Mouse (Mus musculus) lung, embryonic 15.5 days (tissue): ENCODE measurements around the gene Plin5. TPM values are rescaled to one million over a fixed set of nuclear protein-coding genes. Genes with fewer than 3 reads are reported as not detected.

Source experiments
- ATAC-seq: fragments of 200-750 bp; cut with Nextera tagmentation; 2 replicates; pipeline ENCODE4 v1.8.0; 2017; ENCODE audit warnings: moderate number of reproducible peaks, borderline replicate concordance; ENCODE audit not compliant: low FRiP score, low TSS enrichment; ENCODE audit errors: extremely low read depth
- H3K27ac ChIP-seq: fragments of 300-500 bp; sonication (generic); 2 replicates; pipeline ENCODE4 v1.5.1; 2015; ENCODE audit warnings: moderate library complexity, mild to moderate bottlenecking, inconsistent platforms
- H3K27me3 ChIP-seq: fragments of 300-500 bp; sonication (generic); 2 replicates; pipeline ENCODE4 v1.6.1; 2015; ENCODE audit warnings: inconsistent platforms
- H3K36me3 ChIP-seq: fragments of 300-500 bp; sonication (generic); 2 replicates; pipeline ENCODE4 v1.6.1; 2015; ENCODE audit warnings: inconsistent platforms
- H3K4me1 ChIP-seq: fragments of 300-500 bp; sonication (generic); 2 replicates; pipeline ENCODE4 v1.6.1; 2015; ENCODE audit warnings: inconsistent platforms
- H3K4me2 ChIP-seq: fragments of 300-500 bp; sonication (generic); 2 replicates; pipeline ENCODE4 v1.6.1; 2015; ENCODE audit warnings: inconsistent platforms, mild to moderate bottlenecking, moderate library complexity
- H3K4me3 ChIP-seq: fragments of 300-500 bp; sonication (generic); 2 replicates; pipeline ENCODE4 v1.5.1; 2015; ENCODE audit warnings: mild to moderate bottlenecking, inconsistent platforms
- H3K9ac ChIP-seq: fragments of 300-500 bp; sonication (generic); 2 replicates; pipeline ENCODE4 v1.6.1; 2015; ENCODE audit warnings: inconsistent platforms
- H3K9me3 ChIP-seq: fragments of 300-500 bp; sonication (generic); 2 replicates; pipeline ENCODE4 v1.6.1; 2016; ENCODE audit warnings: inconsistent platforms
- WGBS: fragments of 180-500 bp; shearing (Covaris S2); methylation state at CpG from one replicate; pipeline ENCODE4 v1.1.7; 2015; 5-methylcytosine and 5-hydroxymethylcytosine counted together
- polyA plus RNA-seq: library from polyadenylated mRNA; unstranded; fragments of >200 nt; fragmentation: Nextera tagmentation; extraction: Ambion mirVana; gene quantifications from 2 replicates; pipeline ENCODE4 v1.2.1, GENCODE M21; 2015

The Plin5 gene
- polyA plus RNA-seq, 1 experiment from 2014 or later: 0.95 TPM

DNA sequence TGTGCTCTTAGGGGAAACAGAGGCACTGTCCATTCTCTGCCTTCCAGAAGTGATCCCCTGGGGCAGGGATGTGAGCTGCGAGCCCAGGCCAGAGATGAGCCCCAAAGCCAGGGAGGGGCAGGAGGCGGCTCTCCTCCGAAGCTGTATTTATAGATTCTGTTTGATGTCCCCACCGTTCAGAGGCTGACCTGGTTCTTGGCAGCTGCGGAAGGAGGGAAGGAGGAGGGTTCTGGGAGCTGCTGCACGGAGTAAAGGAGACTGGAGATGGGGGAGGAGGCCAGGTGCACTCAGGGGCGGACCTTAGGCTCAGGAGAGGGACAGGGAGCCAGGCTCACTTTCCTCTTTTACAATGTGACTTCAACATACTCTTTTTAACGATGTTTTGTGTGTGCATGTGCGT is 28.7 kb upstream of the Plin5 start:
- H3K9ac ChIP-seq: no peak overlapping the region
- peaks cover 17% of the 10 kb centered on the region for H3K4me1 ChIP-seq
- peaks cover 97% of the 10 kb centered on the region for H3K27me3 ChIP-seq
- no peak for ATAC-seq
- WGBS: 25% methylated on average over 9 of the region's 9 CpGs
- H3K4me3 ChIP-seq: no peak overlapping the region
- no peak overlapping the region for H3K4me2 ChIP-seq
- H3K27ac ChIP-seq: no peak overlapping the region
- no peaks in the 10 kb centered on the region for H3K36me3 ChIP-seq
- no peaks in the 10 kb centered on the region for H3K9me3 ChIP-seq

DNA sequence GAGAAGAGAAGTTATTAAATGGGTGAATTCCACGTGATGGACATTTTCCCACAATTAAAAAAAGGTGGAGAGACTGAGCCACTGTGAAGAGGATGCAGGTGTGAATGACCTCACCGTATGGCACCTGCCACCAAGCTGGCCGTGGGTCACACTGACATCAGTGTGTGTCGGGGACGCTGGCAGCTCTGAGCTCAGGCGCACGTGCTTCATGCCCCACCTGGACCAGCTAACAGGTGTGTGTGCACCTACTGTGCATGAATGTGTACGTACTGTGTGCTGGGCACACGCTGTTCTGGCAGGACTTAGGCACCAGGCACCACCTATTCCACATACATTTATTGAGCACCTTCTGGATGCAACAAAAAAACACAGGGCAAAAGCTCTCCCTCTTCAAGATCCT is 27.1 kb upstream of the Plin5 start:
- no peak overlapping the region for H3K9ac ChIP-seq
- H3K4me1 ChIP-seq: peaks cover 23% of the 10 kb centered on the region
- 56% methylated on average over 9 of the region's 9 CpGs for WGBS
- H3K27ac ChIP-seq: no peak overlapping the region
- no peak overlapping the region for H3K4me2 ChIP-seq
- no peaks in the 10 kb centered on the region for H3K9me3 ChIP-seq
- ATAC-seq: no peak
- no peak overlapping the region for H3K4me3 ChIP-seq
- peaks cover 98% of the 10 kb centered on the region for H3K27me3 ChIP-seq
- H3K36me3 ChIP-seq: no peaks in the 10 kb centered on the region

DNA sequence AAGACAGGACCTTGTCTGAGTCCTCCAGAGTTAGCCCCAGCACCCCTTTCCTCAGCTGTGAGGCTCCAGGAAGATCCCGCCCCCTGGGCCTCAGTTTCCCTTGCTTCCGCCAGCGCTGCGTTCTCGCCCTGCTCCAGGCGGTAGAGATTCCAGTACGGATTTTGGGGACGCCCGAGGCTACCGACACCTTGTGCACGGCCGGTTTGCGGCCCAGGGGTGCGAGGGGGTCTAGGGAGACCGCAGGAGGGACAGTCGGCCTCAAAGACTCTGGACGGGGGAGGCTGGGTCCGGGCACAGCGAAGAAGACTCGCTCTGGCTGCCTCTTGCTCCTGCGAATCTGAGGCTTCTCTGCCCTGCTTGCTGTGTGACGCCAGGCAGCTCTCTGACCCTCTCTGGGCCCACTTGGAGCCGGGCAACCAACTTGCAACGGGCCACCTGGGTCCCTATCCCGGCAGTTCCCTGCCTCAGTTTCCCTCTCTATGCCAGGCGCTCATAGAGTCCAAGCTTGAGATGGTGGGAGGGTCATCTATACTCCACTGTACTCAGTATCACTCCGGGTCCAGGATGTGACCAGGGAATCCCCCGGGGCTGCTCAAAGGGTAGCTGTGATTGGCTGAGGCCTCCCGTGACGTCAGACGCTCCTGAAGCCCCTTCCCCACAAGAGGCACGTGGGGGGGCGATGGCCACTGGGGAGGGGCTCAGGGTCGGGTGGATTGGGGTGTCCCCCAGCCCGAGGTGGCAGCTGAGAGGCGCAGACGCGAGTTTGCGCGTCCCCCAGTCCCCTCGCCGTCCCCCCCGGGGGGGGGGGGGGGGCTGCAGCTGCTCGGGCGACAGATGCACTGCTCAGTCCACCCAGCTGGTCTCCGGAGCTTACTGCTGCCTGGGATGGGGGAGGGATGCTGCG is 24.6 kb upstream of the Plin5 start:
- Histone ChIP-seq H3K27ac (no peak overlapping the region), H3K4me3 (peak overlapping the region; percentile 37), H3K9me3 (no peaks in the 10 kb centered on the region), H3K9ac (no peak overlapping the region), H3K4me2 (peak overlapping the region; percentile 75), H3K36me3 (no peaks in the 10 kb centered on the region), H3K4me1 (peaks cover 25% of the 10 kb centered on the region), H3K27me3 (peaks cover 85% of the 10 kb centered on the region)
- under 1% methylated on average over 44 of the region's 47 CpGs for WGBS
- ATAC-seq: 0 out of 2 replicates have a peak, but pooled peaks have one; percentile 4

DNA sequence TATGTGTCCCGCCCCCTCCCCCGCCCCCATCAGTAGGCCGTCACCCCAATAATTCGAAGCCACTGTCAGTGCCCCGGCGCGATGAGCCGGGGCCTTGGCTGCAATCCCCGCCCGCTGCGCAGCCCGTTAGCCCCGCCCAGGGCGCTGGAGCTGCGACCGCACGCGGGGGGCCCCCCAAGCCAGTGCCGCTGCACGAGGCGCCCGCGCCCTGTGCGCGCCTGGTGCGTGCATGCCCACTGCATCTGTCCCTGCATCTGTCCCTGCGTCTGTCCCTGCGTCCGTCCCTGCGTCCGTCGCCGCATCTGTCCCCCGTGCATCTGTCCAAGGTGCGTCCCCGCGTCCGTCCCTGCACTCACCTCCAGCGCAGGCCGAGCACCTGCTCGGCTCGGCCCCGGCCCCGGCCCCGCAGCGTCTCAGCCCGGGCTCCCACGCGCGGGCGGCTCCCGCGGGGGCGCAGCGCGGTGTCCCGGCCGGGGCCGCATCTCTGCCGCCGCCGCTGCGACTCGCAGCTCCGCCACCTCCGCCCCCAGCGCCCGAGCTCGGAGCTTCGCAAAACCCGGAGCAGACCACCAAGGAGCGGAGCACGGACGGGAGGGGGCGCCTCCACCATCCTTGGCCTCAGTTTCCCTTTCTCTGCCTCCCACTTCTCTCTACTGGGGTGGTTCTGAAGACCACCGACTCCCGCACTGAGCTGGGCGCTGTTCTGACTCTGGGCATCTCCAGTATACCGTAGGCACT is 22.6 kb upstream of the Plin5 start, which contains the start of gene Sema6b:
Gene Sema6b, minus strand, starts transcription at position 486 of the 738 bp plus-strand sequence.
- ATAC-seq: peak; percentile 19; the same call in 1 of the 2 replicates
- Histone ChIP-seq H3K4me1 (peaks cover 25% of the 10 kb centered on the region), H3K4me3 (peak within 1 kb of the TSS; percentile 67), H3K36me3 (no peaks in the 10 kb centered on the region), H3K27ac (no peak within 1 kb of the TSS), H3K4me2 (peak within 1 kb of the TSS; percentile 100), H3K27me3 (peaks cover 65% of the 10 kb centered on the region), H3K9me3 (no peaks in the 10 kb centered on the region), H3K9ac (peak within 1 kb of the TSS; percentile 42; the same call in 1 of the 2 replicates)
- 2% methylated on average over 65 of the region's 79 CpGs for WGBS

DNA sequence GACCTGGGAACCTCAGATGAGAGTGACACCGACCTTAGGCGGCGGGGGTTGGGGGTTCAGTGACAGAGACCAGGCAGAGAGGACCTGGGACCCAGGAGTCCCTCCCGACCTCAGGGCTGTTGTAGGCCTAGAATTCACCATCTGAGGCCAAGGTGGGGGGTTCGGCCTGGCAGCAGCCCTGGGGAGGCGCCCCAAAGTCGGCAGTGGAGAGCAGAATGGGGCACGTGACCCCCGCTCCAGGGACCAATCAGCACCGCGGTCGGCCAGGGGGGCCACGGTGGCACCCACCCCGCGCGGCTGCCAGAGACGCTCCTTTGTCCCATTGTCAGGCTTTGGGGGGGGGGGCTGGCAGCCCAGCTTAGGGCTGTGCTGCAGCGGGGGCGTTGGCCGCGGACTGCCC is 22.0 kb upstream of the Plin5 start:
- Histone ChIP-seq H3K9ac (peak overlapping the region; percentile 42; the same call in 1 of the 2 replicates), H3K27me3 (peaks cover 59% of the 10 kb centered on the region), H3K4me1 (peaks cover 30% of the 10 kb centered on the region)

DNA sequence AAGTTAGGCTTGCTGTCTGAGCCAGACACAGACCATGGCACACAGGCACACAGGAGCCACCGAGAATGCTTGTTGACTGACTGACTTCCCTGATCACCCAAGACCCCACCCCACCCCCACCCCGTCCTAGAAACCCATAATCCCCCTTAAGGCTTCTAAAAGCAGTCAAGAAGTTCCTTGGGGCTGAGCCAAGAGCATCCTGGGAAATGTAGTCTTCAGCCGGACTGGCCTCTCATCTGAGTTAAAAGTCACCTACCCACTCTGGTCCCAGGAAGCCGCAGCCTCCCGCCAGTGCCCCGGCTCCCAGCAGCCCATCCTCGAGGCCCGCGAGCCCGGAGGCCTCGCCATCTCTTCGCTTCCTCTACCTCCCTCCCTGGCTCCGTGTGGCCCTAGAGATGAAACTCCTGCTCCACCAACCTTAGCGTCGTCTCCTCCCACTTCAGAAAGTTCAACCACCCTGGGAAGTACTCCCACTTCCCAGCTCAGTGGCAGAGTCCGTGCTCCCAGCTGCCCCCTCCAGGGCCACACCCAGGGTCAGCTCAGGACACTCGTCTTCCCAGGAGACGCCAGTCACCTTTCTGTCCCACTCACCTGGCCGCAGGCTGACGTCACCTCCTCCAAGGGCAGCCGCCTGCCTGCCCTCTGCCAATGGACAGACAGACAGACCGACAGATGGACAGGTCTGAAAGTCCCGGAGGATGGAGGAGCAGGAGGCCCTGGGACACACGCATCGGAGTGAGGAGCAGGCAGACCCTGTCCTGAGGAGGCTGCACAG is 20.6 kb upstream of the Plin5 start:
- Histone ChIP-seq H3K9me3 (no peaks in the 10 kb centered on the region), H3K36me3 (no peaks in the 10 kb centered on the region), H3K27ac (no peak overlapping the region), H3K27me3 (peaks cover 46% of the 10 kb centered on the region), H3K9ac (no peak overlapping the region), H3K4me3 (no peak overlapping the region), H3K4me1 (peaks cover 41% of the 10 kb centered on the region), H3K4me2 (peak overlapping the region; percentile 42; the same call in 1 of the 2 replicates)
- 20% methylated on average over 25 of the region's 25 CpGs for WGBS
- no peak for ATAC-seq

More for the DNA sequence above, 22.0 kb upstream of the Plin5 start:
- 0 out of 2 replicates have a peak, but pooled peaks have one; percentile 10 for ATAC-seq
- H3K36me3 ChIP-seq: no peaks in the 10 kb centered on the region
- no peaks in the 10 kb centered on the region for H3K9me3 ChIP-seq
- peak overlapping the region; percentile 67 for H3K4me3 ChIP-seq
- WGBS: 9% methylated on average over 21 of the region's 21 CpGs
- H3K27ac ChIP-seq: no peak overlapping the region
- peak overlapping the region; percentile 100 for H3K4me2 ChIP-seq

DNA sequence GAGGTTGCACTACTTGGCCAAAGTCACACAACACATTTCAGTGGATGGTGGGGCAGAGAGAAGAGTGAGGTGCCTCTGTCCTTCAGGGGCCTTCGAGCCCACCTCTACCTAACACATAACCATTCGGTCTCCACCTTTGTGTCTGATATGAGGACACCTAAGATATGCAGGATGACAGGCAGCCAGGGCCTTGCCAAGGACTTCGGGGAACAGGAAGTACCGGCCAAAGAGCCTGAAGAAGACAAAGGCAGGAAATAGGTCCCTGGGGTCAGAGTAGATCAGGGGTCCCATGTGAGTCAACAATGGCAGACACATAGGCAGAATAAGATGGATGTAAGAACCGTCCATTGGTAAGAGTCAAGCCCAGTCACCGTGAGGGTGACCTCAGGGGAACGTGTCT is 19.2 kb upstream of the Plin5 start:
- H3K27me3 ChIP-seq: peaks cover 32% of the 10 kb centered on the region
- H3K9ac ChIP-seq: no peak overlapping the region
- H3K36me3 ChIP-seq: no peaks in the 10 kb centered on the region
- H3K27ac ChIP-seq: no peak overlapping the region
- WGBS: 72% methylated on average over 7 of the region's 7 CpGs
- no peak overlapping the region for H3K4me2 ChIP-seq
- ATAC-seq: no peak
- H3K9me3 ChIP-seq: no peaks in the 10 kb centered on the region
- H3K4me1 ChIP-seq: peaks cover 31% of the 10 kb centered on the region
- H3K4me3 ChIP-seq: no peak overlapping the region

DNA sequence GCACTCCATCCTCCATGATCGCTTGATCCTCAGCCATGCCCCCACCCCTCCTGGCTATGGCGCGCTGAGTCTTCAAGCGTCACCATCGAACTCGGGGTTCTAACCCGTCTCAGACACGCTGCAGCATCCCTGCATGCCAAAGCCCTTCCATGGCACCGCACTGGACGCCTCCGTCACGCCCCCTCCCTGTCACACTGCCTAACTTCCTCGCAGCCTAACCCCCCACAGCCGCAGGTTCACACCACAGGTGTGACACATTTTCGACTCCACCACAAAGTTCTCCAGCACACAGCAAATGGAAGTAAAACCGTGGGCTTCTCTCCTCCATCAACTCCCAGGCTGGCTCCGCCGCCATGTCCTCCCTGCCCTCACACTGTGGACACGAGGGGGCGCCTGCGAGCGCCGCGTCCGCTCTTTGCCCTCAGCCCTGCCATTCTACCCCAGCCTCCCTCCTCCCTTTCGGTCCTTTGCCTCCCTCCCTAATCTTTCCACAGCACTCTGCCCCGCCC is 17.1 kb upstream of the Plin5 start:
- Histone ChIP-seq H3K27me3 (peaks cover 12% of the 10 kb centered on the region), H3K36me3 (no peaks in the 10 kb centered on the region), H3K9ac (0 out of 2 replicates have a peak overlapping the region, but pooled peaks have one; percentile 20), H3K9me3 (no peaks in the 10 kb centered on the region), H3K4me3 (peak overlapping the region; percentile 33), H3K4me2 (peak overlapping the region; percentile 72), H3K4me1 (peaks cover 24% of the 10 kb centered on the region), H3K27ac (peak overlapping the region; percentile 79)
- 3% methylated on average over 27 of the region's 27 CpGs for WGBS
- no peak for ATAC-seq

DNA sequence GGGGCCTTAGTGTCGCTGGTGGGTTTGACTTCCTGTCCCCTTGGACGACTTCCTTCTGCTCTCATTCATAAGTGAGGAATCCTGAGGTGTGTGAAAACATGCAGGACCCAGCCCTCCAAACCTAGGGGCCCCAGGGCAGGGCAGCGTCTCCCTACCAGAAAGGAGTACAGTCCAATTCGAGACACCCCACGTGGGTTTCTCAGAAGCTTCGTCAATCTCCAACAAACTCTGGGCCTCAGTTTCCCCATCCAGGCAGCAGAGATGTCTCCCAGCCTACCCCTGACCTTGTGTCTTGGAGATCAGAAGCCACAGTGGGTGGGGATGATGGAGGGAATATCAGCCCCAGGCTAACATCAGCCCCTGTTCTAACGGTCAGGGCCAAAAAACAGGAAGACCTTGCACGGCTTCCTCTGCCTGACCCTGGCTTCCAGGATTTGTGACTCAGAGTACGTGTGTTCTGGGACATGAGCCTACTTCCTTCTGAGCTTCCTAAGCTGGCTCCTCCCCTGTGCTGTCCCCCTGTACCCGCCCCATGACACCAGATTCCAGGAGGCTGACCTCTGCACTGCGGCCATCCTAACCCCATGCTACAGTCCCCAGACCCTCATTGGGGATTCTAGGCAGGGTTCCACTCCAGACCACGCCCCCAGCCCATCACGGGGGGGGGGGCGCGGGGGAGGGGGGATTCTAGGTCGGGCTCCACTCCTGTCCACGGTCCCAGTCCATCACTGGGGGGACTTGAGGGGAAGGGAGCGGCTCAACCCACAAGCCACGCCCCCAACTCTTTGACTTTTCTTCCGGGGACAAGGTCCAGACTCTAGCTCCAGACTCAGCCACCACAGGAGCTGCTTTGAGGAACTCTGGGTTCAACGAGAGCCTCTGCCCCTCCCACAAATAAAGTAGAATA is 16.3 kb upstream of the Plin5 start:
- whole genome bisulfite sequencing: 17% methylated on average over 20 of the region's 21 CpGs

DNA sequence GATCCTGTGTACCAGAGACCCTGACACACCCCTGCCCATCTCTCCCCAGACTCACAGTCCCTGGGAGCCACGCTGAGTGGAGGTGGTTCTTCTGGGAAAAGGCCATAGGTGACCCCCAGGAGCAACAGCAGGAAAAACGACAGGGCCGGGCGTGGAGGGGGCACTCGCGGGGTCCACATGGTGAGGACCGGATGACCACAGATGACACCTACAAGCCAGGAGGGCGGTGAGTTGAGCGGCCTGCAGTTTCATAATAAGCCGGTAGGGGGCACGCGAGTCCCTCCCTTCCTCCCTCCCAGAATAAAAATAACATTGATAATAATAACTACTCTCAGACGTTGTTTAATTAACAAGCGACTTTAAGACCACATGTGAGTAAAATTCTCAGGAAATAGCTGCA is 15.3 kb upstream of the Plin5 start:
- H3K27me3 ChIP-seq: no peaks in the 10 kb centered on the region
- WGBS: 3% methylated on average over 14 of the region's 14 CpGs
- no peak overlapping the region for H3K9ac ChIP-seq
- no peaks in the 10 kb centered on the region for H3K9me3 ChIP-seq
- 0 out of 2 replicates have a peak overlapping the region, but pooled peaks have one; percentile 7 for H3K4me3 ChIP-seq
- H3K4me2 ChIP-seq: peak overlapping the region; percentile 33; the same call in 1 of the 2 replicates
- no peaks in the 10 kb centered on the region for H3K36me3 ChIP-seq
- H3K27ac ChIP-seq: no peak overlapping the region
- H3K4me1 ChIP-seq: peaks cover 16% of the 10 kb centered on the region
- no peak for ATAC-seq

More for the DNA sequence above, 16.3 kb upstream of the Plin5 start:
- Histone ChIP-seq H3K27ac (peak overlapping the region; percentile 79), H3K27me3 (peaks cover 4% of the 10 kb centered on the region), H3K9ac (peak overlapping the region; percentile 20; the same call in 1 of the 2 replicates), H3K4me2 (peak overlapping the region; percentile 72), H3K36me3 (no peaks in the 10 kb centered on the region), H3K4me3 (peak overlapping the region; percentile 33), H3K9me3 (no peaks in the 10 kb centered on the region), H3K4me1 (peaks cover 21% of the 10 kb centered on the region)
- ATAC-seq: peak; percentile 81
